Mouse (Mus musculus) embryonic facial prominence, embryonic 11.5 days (tissue): ENCODE results near the gene Myrfl. TPM values are rescaled to one million over a fixed set of nuclear protein-coding genes. Genes with fewer than 3 reads are reported as not detected.

Experiments used
- ATAC-seq: fragments of 200-750 bp; cut with Nextera tagmentation; replicated peaks from 2 replicates; pipeline ENCODE4 v1.8.0; 2017; ENCODE audit warnings: low read depth; ENCODE audit not compliant: insufficient number of reproducible peaks, low FRiP score, low TSS enrichment
- DNase-seq: peaks from one replicate; pipeline ENCODE4 v3.0.0-alpha.2; 2015; ENCODE audit warnings: low spot score
- H3K27ac ChIP-seq: fragments of 300-500 bp; sonication (generic); replicated peaks from 2 replicates; pipeline ENCODE4 v1.5.1; 2014; ENCODE audit warnings: mild to moderate bottlenecking, low read depth, low read length, control low read depth
- H3K27me3 ChIP-seq: fragments of 300-500 bp; sonication (generic); 2 replicates; pipeline ENCODE4 v1.6.1; 2014; ENCODE audit warnings: mild to moderate bottlenecking, low read length, moderate library complexity, mixed read lengths; ENCODE audit not compliant: control insufficient read depth, insufficient read depth
- H3K36me3 ChIP-seq: fragments of 300-500 bp; sonication (generic); replicated peaks from 2 replicates; pipeline ENCODE4 v1.6.1; 2014; ENCODE audit warnings: low read depth, mild to moderate bottlenecking, low read length, moderate library complexity, mixed read lengths; ENCODE audit not compliant: control insufficient read depth, insufficient read depth
- H3K4me1 ChIP-seq: fragments of 300-500 bp; sonication (generic); 2 replicates; pipeline ENCODE4 v1.6.1; 2014; ENCODE audit warnings: low read length, mixed read lengths; ENCODE audit not compliant: control insufficient read depth, insufficient read depth
- H3K4me2 ChIP-seq: fragments of 300-500 bp; sonication (generic); 2 replicates; pipeline ENCODE4 v1.6.1; 2014; ENCODE audit warnings: low read depth, mild to moderate bottlenecking, control low read depth, low read length, moderate library complexity
- H3K4me3 ChIP-seq: fragments of 300-500 bp; sonication (generic); 2 replicates; pipeline ENCODE4 v1.5.1; 2014; ENCODE audit warnings: low read depth, low read length, control low read depth
- H3K9ac ChIP-seq: fragments of 300-500 bp; sonication (generic); replicated peaks from 2 replicates; pipeline ENCODE4 v1.6.1; 2014; ENCODE audit warnings: mild to moderate bottlenecking, control low read depth, low read length
- H3K9me3 ChIP-seq: fragments of 300-500 bp; sonication (generic); replicated peaks from 2 replicates; pipeline ENCODE4 v1.6.1; 2016; ENCODE audit warnings: mild to moderate bottlenecking, low read length, inconsistent platforms, mixed read lengths; ENCODE audit not compliant: control insufficient read depth
- WGBS: fragments of 180-500 bp; shearing (Covaris S2); extraction: QIAGEN DNeasy Blood & Tissue Kit; methylation state at CpG from one replicate; pipeline ENCODE4 v1.1.7; 2014; 5-methylcytosine and 5-hydroxymethylcytosine counted together
- polyA plus RNA-seq: library from polyadenylated mRNA; unstranded; fragments of >200 nt; fragmentation: Nextera tagmentation; extraction: Ambion mirVana; gene quantifications from 2 replicates; pipeline ENCODE4 v1.2.1, GENCODE M21; 2014

The Myrfl gene
- polyA plus RNA-seq, 1 experiment from 2014 or later, result 0.18 TPM

DNA sequence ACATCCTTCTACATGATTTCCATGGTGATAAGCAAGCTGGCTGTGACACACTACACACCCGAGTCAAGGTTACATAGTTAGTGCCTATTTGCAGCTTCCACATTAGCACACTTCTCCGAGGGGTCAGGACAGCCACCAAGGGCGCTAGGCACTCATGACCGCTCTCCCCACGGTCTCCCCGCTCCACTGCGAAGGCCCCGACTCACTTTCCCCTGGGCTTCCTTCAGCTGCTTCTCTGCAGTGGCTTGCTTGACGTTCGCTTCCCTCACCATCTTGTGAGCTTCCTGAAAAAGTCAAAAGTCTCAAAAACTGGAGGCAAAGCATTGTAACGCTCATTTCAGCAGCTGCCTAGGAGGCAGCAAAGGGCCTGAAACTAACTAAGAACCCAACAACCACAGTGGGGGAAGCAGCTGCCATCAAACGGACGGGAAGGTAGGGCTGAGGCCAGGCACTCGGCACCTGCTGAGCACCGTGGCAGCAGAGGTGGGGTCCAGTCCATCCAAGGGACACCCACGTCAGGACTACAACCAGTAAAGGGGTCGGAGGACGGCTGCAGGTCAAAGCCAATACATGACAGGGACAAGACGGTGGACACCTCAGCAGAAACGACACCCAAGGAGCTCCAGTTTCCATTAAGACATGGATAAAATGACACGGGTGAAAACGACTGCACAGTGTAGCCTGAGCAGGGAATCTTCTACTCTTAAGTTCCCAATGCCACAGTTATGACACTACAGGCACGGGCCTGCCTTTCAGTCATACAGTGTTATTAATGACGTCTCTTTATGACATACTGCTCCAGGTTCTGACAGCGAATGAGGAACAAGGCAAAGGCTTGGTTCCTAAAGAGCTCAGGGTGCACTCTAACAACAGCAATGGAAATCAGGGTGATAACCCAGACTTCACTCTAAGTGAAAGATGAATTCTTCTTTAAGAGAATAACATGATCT, 22.9 kb upstream of the Myrfl start:
- H3K36me3 ChIP-seq, result no peaks in the 10 kb centered on the region; the same call in 1 of the 2 replicates
- WGBS, result 87% methylated on average over 25 of the region's 25 CpGs

DNA sequence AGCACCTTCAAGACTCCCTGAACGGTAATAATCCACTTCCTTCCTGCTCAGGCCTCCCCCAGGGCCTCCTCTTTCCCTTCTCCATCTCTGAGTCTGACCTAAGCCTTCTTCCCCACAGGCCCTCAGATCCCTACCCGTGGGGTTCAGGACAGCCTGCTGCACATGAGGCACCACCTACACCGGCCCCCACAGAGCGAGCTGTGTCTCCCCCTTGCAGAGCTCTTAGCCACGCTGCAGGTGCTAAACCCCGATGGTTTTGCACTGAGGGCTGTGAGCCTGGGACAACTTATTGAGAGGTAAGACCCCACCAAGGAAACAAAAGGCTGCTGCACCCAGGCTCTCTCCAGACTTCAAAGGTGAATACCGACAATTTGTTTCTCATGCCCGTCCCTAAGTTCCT, 19.9 kb upstream of the Myrfl start:
- no peak overlapping the region for H3K4me3 ChIP-seq
- ATAC-seq, result no peak
- H3K4me1 ChIP-seq, result no peaks in the 10 kb centered on the region
- H3K27me3 ChIP-seq, result no peaks in the 10 kb centered on the region
- WGBS, result 80% methylated on average over 8 of the region's 8 CpGs
- no peak overlapping the region for H3K27ac ChIP-seq
- H3K36me3 ChIP-seq, result no peaks in the 10 kb centered on the region; the same call in none of the 2 replicates
- no peak overlapping the region for H3K9ac ChIP-seq
- no peak overlapping the region for H3K4me2 ChIP-seq
- no peak for DNase-seq
- H3K9me3 ChIP-seq, result no peaks in the 10 kb centered on the region

More for the DNA sequence above, 22.9 kb upstream of the Myrfl start:
- Histone ChIP-seq H3K9me3 (no peaks in the 10 kb centered on the region), H3K4me3 (no peak overlapping the region), H3K27me3 (no peaks in the 10 kb centered on the region), H3K4me2 (no peak overlapping the region), H3K27ac (no peak overlapping the region), H3K4me1 (no peaks in the 10 kb centered on the region), H3K9ac (no peak overlapping the region)
- DNase-seq (no peak), ATAC-seq (no peak)

DNA sequence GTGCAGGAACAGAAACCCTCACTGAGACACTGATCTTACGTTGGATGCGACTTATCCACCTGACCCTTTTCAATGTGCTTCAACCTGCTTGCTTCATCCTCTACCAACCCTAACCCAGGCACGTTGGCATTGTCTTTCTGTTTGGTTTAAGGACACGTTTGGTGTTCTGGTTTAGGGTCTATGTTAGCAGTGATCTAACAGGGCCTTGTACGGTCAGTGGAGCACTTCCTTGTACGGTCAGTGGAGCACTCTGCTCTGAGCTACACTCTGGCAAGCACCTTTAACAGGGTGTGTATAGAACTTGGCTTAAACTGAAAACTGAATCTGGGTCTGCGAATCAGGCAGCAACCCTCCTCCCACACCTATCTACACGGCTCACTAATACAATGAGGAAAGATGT, 18.6 kb upstream of the Myrfl start:
- 90% methylated on average over 8 of the region's 8 CpGs for WGBS
- no peak overlapping the region for H3K9ac ChIP-seq
- H3K4me3 ChIP-seq, result no peak overlapping the region
- H3K36me3 ChIP-seq, result no peaks in the 10 kb centered on the region; the same call in none of the 2 replicates
- no peaks in the 10 kb centered on the region for H3K4me1 ChIP-seq
- no peak overlapping the region for H3K27ac ChIP-seq
- no peak for ATAC-seq
- no peak for DNase-seq
- no peak overlapping the region for H3K4me2 ChIP-seq
- H3K9me3 ChIP-seq, result no peaks in the 10 kb centered on the region
- H3K27me3 ChIP-seq, result no peaks in the 10 kb centered on the region

DNA sequence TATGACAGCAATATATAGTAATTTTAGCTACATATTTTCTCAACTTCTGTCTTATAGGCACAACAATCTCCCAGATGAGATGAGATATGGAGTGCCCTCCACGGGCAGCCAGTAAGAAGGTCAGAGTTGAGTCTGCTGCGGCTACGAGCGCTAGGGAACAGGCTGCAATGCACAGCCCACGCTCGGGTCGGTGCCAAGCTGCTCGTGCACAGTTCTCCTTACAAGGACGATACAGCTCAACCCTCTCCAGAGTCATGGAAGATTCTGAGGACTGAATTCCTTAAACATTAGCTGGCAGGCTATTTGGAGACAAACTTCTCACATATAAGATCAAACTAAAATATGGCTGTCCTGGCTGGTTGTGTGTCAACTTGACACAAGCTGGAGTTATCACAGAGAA, 17.9 kb upstream of the Myrfl start:
- Histone ChIP-seq H3K4me2 (no peak overlapping the region), H3K36me3 (peaks cover 2% of the 10 kb centered on the region), H3K9ac (no peak overlapping the region), H3K27me3 (no peaks in the 10 kb centered on the region), H3K27ac (no peak overlapping the region), H3K4me1 (no peaks in the 10 kb centered on the region), H3K4me3 (no peak overlapping the region), H3K9me3 (no peaks in the 10 kb centered on the region)
- DNase-seq (no peak), ATAC-seq (no peak)
- 91% methylated on average over 9 of the region's 9 CpGs for WGBS

DNA sequence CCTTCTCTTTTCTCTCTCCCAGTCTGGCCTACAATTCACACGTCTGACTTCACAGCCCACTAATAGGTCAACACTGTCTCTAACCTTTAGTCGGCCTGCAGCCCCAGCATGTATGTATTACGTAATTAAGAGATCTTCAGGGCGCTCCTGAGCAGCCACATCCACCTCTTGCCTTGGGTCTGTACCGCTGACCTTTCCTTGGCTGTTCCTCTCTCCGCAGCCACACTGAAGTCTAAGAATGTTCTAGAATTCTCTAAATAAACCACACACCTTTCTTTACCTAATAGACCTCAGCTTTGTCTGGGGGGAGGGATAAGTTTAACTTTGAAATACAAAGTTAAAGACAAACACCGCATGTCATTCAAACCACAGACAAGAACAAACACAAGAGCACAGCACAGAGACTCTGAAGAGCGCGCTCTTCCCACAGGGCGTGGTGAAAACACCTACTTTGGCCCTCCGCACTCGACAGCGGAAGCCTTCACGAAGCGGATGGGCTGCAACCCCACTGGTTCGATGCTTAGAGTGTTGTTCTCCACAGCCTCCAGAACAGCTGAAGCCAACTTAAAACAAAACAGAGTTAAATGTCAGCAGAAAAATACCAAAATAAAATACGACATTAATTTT, 17.0 kb upstream of the Myrfl start:
- Histone ChIP-seq H3K27ac (no peak overlapping the region), H3K4me1 (no peaks in the 10 kb centered on the region), H3K9me3 (no peaks in the 10 kb centered on the region), H3K4me3 (no peak overlapping the region), H3K9ac (no peak overlapping the region), H3K4me2 (no peak overlapping the region), H3K27me3 (no peaks in the 10 kb centered on the region), H3K36me3 (peaks cover 2% of the 10 kb centered on the region)
- ATAC-seq (no peak), DNase-seq (no peak)
- WGBS, result 91% methylated on average over 17 of the region's 17 CpGs

GRCm38 (mm10) chr10:116912850-116913249, 16.1 kb upstream of the Myrfl start:
- ATAC-seq (0 out of 2 replicates have a peak, but pooled peaks have one; percentile 23), DNase-seq (no peak)
- H3K9ac ChIP-seq, result no peak overlapping the region
- H3K27ac ChIP-seq, result no peak overlapping the region
- WGBS, result 89% methylated on average over 9 of the region's 9 CpGs
- no peaks in the 10 kb centered on the region for H3K4me1 ChIP-seq
- no peaks in the 10 kb centered on the region for H3K27me3 ChIP-seq
- no peaks in the 10 kb centered on the region for H3K9me3 ChIP-seq
- no peak overlapping the region for H3K4me3 ChIP-seq
- peaks cover 2% of the 10 kb centered on the region for H3K36me3 ChIP-seq
- no peak overlapping the region for H3K4me2 ChIP-seq

DNA sequence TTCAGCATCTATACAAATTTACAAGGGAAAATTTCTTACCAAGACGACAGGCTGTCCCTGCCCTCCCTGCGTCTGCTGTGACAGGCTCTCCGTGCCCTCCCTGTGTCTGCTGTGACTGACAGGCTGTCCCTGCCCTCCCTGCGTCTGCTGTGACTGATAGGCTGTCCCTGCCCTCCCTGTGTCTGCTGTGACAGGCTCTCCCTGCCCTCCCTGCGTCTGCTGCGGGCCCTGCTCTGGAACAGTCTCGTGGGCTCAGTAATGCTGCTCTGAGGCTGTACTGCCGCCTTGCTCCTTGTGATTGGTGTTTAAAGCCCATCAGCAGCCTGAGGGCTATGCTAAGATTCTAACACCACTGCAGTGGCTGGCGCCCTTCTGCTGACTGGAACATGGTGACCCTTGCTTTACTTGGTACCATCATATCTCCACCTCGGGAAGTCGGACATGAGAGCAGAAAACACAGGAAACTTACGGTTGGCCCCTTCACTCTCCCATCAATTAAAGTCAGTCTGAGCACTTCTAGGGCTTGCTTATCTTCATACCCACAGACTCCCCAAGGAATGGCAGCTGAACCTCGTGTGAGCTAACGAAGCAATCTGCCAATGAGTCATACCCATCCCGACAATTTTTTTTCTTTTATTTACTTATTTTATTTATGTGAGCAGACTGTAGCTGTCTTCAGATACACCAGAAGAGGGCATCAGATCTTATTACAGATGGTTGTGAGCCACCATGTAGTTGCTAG, 12.4 kb upstream of the Myrfl start:
- H3K36me3 ChIP-seq, result peaks cover 5% of the 10 kb centered on the region
- DNase-seq, result no peak
- ATAC-seq, result no peak
- H3K9me3 ChIP-seq, result no peaks in the 10 kb centered on the region
- H3K9ac ChIP-seq, result no peak overlapping the region
- no peaks in the 10 kb centered on the region for H3K4me1 ChIP-seq
- H3K4me3 ChIP-seq, result no peak overlapping the region
- 79% methylated on average over 15 of the region's 15 CpGs for WGBS
- H3K27me3 ChIP-seq, result no peaks in the 10 kb centered on the region
- no peak overlapping the region for H3K4me2 ChIP-seq
- no peak overlapping the region for H3K27ac ChIP-seq
